Mouse (Mus musculus): ENCODE data around the gene Dhcr24.

Dhcr24 gene

DNA sequence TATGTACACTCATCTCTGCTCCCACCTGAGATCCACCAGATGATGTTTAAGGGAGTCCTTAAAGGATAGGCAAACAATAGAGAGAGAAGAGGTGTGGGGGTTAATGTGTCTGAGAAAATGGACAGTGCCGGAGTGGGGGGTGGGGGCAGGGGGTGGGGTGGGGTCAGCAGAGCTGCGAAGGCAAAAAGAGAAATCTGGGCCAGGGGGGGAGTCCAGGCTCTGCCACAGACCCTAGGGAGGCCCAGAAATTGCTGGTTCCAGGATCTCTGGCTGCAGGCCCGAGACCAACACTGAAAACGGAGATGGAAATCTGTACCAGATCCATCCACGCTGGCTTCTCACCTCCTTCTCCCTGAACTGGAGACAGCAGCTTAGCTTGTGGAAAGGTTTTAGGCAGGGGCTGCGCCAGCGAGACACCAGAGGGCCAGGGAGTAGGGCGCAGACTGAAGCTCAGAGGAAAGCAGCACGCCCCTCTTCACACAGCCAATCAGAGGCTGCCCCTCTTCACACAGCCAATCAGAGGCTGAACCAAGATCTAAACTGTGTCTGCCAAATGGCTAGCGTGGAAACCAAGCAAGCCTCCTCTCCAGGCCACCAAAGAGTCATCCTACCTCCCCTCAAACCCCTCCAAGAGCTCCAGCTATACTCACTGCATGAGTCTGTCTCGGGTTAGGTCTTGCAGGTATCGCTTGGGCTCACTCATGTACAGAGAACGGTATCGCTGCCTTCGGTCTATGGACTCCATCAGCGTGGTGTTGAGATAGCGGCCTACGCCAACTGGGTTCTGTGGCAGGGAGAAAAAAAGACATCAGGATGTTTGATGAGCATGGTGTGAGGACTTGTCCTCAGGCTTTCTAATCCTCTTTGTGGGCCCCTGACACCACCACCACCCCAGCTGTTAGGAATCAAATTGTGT lies 46.1 kb downstream of the Dhcr24 start:
- DNase-seq (ENCODE audit: low spot score): no peak

DNA sequence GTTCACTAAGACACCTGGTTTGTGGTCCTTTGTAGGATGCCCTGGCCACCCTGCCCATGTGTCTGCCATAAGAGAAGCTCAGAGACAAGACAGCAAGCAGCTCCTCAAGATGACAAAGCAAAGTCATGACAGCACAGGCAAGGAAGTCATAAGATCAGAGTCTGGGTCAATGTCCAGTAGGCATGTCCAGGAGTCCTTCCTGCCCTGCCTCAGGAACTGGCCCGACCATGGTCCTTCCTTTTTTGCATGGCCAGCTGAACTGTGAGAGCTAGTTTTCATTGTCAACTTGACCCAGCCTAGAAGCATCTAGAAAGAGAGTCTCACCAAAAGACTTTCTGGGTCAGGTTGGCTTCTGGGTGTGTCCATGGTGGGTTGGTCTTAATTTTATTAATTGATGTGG lies 47.1 kb downstream of the Dhcr24 start:
- no peak for DNase-seq (ENCODE audit: low spot score)

DNA sequence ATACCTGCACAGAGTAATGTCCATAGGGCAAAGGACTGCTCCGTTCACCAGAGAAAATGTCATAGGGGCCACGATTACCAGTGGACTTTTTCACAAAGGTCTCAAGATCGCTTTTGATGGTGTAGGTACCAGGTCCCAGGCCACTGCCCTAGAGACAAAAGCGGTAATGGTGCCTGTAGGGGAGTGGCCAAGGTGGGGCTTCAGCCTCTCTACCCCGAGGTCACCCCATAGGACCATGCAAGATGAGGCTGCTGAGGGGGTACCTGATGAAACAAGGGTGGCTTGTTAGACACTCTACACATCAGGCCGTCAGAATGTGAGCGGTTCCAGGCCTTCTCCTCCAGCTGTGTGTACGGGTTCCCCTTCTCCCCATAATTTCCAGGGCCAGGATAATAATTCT lies 52.3 kb downstream of the Dhcr24 start:
- no peak for DNase-seq (ENCODE audit: low spot score)

DNA sequence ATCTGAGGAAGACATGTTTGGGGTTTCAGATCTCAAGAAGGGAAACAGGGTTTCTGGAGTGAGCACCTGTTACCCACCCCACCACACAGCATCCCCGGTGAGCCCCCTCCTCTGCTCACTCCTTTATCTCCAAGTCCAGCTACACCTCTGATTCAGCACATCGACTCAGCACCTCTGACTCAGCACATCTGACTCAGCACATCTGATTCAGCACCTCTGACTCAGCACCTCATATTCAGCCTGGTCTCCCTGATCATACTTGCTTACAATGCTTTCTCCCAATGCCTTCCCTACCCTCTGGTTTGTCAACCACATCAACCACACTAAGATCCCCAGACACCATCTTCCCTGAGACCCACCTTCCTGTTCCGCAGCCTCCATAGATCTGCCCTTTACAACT lies 52.7 kb downstream of the Dhcr24 start:
- no peak for DNase-seq (ENCODE audit: low spot score)

DNA sequence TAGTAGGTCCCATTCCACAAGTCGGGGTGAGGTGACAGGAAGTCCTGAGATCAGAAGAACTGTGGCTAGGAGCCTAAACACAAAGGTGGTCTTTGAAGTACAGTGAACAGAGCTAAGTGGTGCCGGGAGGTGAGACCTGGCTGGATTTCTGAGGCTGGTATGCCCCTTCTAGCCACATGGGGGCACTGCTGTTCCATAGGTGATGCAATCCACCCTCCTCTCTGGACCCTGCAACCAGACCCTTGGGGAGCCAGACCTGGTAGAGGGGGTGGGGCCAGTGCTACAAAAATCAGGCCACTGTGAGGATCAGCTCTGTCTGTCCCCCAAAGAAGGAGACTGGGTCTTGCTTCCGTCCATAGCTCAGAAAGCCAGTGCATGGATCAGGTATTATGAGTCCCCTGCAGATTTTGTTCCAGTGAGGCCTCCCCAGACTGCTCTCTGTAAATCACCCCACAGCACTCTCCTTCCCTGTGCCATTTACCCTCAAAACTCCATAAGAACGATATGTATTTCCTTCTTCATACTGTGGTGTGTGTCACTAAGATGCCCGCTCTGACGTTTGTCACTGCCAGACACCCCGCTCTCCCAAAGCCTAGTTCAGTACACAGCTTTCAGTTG lies 53.5 kb downstream of the Dhcr24 start:
- peak; percentile 61 for DNase-seq (ENCODE audit: low spot score)

DNA sequence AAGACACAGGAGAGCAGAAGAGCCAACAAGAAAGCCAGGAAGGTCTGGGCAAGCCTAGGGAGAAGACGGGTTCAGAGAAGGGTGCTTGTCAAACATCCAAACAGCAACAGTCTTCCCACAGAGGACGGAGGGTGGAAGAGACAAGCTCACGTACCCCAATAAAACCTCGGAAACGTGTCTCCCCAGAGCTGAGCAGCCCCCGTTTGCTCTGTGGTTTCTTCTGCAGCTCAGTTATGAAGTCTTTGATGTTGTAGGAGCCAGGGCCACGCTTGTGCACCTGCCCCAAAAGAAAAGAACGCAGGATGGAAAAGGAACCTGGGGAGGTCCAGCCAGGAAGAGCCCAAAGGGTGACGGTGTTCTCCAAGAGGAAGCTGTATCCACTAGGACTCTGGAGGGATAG lies 54.0 kb downstream of the Dhcr24 start:
- no peak for DNase-seq (ENCODE audit: low spot score)

DNA sequence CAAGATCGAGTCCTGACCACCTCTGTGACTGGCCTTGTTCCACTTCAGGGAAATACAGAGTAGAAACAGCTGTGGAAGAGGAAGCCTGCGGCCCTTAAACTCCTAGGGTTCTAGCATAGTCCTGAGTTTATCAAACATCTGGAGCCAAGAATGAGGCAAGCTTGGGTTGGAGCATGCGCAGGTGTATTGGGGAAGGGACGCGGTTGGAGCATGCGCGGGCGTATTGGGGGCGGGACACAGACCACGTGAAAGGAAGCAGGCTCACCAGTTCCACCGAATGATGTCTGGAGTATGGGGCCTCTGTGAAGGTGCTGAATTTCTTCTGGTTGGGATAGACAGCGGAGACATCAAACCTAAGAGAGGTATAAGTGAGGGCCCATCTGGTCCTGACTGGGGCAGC lies 54.8 kb downstream of the Dhcr24 start:
- no peak for DNase-seq (ENCODE audit: low spot score)

DNA sequence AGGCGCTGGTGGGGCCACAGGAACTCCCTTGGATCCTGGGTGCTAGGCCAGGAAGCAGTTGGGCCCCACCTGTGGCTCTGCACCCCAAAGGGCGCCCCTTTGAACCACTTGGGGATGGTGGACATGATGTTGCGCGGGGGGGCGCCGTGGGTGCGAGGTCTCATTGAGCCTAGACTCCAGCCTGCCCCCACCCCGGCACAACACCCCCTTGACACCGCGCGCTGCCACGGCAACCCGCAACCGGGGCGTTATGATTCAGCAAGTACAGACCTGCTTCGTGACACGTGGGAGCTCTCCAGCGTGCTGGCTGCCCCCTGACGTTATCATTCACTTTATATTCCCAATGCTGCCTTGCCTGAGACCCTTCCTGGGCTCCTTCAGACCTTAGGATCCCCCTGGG lies 56.2 kb downstream of the Dhcr24 start, which contains the start of gene Lexm:
Lexm (minus strand) TSS at position 186 of the 400 bp plus-strand sequence.
- no peak for DNase-seq (ENCODE audit: low spot score)

DNA sequence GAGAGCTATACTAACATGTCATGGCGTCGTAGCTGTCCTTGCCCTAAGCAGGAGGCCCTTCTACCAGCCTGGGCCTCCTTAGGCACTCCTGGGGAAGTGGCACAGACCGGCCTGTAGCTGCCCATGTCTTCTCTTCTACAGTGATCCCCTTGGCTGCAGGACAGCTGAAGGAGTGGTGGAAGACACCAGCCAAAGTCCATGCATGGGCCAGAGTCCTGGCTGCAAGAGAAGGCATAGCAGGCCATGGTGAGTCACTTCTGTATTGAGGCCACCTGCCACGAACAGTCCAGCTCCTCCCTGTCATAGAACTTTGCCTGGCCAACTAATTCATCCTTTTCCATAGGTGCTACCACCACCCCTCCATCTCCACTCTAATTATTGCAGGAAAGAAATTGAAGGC lies 58.1 kb downstream of the Dhcr24 start:
- no peak for DNase-seq (ENCODE audit: low spot score)

DNA sequence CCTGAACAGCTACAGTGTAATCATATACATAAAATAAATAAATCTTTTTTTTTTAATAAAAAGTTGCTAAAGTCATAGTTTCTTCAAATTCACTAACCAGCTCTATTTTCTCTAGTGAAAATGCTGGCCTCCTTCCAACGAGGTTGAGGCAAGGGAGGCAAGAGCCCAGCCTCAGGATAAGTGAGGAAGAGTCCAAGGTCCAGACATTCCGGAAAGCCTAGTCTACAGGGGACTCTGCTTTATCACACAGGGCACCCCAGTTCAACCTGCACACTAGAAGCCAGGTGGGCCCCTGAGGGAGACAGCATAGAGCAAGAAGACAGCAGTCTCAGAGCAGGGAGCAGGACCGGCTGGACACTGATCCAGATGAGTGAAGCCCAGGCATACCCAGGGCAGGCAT lies 60.6 kb downstream of the Dhcr24 start:
- DNase-seq (ENCODE audit: low spot score): no peak

DNA sequence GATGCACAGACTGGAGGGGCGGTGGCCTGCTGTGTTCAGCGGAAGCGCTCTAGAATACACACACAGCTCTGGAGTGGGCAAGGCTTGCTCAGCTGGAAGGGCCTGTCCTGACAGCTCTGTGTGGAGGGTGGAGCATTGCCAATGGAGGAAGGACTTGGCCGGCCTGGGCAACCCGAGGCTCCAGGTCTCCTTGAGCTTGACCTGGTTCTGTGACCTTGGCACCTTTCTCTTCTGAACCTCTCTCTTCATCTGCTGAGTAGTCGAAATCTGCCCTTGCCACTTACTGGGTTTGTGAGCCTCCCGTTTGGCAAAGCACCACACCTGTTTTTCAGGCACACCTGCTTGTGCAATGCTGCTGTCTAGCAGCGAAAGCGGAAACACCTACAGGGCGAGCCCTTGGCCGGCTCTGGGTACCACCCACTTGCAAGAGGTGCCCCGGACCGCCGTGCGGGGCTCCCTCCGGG lies 61.2 kb downstream of the Dhcr24 start, which contains the start of gene Ttc22:
Ttc22 (plus strand) TSS at position 403 of the 464 bp plus-strand sequence.
- DNase-seq (ENCODE audit: low spot score): peak; percentile 19

DNA sequence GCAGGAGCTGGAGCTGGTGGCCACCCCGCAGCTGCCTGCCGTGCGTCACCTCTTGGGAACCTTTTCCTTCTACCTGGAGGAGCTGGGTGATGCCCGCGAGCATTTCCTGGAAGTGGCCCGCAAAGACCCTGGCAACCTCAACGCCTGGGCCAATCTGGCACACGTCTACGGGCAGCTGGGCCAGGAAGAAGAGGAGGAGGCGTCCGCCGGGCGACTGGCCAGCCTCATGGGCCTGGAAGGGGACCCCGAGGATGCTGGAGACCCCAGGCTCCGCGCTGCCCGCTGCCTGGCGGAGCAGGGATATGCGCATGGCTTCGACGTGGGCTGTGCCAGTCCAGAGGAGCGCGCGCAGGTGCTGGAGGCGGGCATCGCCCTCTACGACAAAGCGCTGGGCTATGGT lies 61.9 kb downstream of the Dhcr24 start:
- DNase-seq (ENCODE audit: low spot score): no peak

DNA sequence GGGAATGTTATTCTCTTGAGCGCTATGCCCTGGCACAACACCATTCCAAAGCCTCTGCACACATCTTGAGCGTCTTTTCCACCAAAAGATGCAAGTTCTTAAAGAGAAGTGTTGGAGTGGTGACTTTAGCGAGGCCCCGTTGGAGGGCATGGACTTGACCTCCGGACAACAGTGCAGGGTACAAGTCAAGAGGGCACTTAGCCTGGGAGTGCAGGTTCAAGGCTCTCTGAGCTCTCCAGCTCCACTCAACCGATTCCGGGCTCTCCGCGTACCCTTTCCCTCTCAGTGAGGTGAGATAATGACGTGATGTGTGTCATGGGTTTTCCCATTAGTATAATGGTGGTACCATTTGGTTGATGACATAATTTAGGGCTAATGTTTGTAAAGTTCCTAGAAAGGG lies 63.4 kb downstream of the Dhcr24 start:
- DNase-seq (ENCODE audit: low spot score): no peak

DNA sequence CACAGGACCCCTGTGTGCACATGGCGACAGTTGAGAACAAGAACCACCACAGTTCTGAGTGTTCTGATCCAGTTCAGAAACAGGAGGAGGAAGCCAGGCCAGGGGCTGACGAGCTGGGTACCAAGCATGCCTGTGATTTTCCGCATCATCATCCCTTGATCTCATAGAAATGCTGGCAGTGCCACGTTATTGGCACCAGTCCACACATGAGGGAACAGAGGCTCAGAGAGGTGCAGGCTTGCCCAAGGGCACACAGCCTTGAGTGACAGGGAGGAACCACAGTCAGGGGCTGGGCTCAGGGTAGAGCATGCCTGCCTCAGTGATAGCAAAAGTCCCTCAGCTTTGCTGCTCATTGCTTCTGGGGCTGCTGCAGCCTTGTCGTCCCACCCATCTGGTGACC lies 67.0 kb downstream of the Dhcr24 start:
- DNase-seq (ENCODE audit: low spot score): no peak

DNA sequence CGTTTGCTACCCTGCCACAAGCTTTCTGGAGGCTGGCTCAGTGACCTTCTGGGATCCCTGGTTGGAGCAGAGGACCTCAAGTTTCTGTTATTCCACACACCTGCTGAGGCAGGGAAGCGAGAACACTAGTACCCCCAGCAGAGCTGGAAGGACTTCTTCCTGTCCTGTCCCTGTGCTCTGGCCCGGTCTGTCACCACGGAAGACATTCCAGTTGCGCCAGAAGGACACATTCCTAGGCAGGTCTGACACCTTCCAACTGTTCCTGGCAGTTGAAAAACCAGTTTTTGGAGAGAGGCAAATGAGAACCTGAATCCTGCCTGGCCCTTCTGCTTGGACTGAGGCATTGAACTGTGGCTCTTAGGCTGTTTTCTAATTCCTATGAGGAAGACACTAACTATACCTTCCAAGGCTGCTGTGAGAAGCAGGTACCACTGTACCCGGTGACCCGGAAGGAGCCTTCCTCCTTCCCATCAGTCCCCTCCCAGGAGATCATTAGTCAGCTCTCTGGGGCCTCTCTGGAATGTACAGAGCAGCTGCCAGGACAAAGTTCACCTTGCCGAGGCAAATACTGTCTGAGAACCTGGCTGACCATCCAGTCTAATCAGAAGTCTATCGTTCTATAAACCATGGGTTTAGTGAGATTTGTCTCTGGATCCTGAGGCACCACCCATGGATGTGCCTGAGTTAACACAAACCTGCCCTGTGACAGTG lies 68.0 kb downstream of the Dhcr24 start:
- DNase-seq (ENCODE audit: low spot score): no peak

DNA sequence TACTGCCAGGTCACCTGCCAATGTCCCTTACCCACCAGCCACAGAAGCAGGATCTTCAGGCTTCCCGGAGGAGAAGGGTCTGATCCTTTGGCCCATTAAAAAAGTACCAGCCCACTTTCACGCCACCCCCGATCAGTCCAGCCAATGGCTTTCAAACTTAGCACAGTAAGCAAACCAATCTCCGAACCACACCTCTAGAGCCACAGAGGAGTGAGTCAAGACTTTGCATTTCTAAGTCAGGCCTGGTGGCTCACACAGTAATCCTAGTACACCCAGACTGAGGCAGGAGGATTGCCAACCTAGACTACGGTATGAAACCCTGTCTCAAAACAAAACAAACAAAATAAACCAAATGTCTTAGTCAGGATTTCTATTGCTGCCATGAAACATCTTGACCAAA lies 68.5 kb downstream of the Dhcr24 start:
- DNase-seq (ENCODE audit: low spot score): no peak

DNA sequence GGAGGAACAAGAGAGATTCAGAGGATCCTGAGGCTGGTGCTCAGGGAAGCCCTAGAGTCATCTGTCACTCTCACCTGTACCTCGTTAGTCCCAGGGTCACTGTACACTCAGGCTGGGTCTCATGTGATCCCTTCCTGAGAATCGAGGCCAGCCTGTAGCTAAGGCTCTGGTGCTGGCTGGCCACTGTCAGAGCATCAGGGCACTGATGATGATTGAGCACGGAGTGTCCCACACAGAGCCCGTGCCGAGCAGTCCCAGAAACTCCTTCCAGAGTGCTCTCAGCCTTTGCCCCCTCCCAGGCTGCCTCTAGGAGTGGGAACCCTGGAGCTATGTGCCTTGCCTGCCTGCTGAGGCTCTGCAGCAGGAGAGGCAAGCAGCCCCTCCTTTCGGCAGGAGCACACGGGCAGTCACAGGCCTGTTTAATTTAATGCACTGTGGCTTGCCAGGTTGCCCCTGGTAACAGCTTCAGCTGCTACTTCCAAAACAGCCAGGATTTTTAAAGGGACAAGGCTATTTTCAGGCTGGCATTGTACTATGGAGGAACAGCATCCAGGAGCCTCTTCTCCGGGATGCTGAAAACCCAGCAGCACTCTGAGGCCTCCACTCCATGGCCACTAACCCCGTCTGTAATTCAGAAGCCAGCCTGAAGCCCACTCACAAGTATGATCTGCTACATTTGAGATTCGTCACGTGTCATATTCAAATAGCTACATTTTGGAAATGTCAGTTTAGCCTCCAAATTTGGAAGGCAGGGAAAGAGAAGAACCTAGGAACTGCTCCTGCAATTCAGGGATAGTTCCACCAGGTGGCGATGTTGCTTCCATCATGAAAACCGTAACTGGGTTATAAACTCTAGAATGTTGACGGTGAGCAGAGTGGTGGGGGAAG lies 69.7 kb downstream of the Dhcr24 start:
- DNase-seq (ENCODE audit: low spot score): peak; percentile 39

DNA sequence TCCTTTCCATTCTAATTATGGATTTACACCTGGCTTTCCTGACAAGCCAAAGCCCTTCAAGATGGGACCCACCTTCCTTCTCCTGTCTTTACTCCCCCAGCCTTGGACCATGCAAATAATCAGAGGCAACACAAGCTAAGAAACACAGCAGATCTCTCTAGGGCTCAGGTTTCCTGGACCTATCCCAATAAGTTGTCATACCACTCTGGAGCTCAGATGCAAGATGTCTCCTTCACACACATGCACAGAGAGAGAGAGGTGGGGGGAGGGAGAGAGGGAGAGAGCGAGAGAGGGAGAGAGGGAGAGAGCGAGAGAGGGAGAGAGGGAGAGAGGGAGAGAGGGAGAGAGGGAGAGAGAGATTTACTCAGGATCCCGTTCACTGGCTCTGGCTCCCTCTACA lies 71.5 kb downstream of the Dhcr24 start:
- DNase-seq (ENCODE audit: low spot score): no peak

DNA sequence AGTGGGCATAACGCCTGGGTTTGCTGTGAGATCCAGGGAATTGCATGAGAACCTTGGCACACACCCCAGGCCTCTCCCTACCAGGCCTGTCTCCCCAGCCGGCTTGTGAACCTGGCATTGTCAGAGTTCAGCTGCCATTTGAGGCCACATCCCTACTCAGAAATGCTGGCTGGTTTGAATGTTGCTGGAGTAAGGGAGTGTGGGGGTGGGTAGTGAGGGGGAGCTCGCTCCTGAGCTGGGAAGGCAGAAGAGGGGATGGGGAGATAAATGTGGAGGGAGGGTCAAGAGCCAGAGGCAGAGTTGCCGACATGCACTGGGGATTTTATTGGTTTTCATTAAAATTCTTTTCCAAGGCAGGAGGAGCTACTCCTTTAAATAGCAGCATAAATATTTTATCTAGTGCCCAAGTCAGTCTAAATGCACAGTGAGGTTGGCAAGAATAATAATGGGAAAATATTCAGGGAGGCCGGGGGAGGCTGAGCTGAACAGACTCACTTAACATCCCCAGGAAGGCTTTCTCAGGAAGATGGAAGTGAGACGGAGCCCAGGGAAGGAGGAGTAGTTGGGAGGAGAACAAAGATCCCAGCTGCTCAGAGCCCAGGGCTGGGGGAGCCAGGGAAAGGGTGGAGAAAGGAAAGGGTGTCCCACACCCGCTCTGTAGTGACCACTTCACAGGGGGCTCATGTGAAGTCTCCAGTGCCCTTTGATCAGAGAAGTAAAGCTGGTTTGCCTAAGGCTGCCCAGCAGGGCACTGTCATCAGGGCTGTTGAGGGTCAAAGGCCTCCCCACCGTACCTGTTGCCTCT lies 72.6 kb downstream of the Dhcr24 start:
- no peak for DNase-seq (ENCODE audit: low spot score)

DNA sequence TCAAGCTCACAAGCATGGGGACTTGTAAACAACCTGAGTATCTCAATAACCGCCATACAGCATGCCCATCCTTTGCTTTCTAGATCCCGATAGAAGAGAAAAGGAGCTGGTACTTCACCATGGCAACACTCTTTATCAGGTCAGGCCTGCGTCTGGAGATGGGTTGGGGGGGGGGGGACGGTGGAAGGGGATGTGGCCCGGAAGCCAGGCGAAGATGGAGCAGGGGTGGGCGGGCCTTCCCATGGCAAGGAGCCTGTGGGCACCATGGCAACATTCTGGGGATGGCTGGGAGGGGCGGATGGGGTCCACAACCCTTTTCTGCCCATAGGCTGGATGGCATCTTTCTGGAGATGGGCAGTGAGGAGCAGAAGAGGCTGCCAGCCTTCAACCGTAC lies 73.2 kb downstream of the Dhcr24 start:
- DNase-seq (ENCODE audit: low spot score): no peak

All from ovary, postnatal 36 days (tissue).